Mouse (Mus musculus) stomach, postnatal 0 days (tissue): Measurements from ENCODE around the gene Olfr639.

ENCODE experiments used
- CTCF ChIP-seq: IDR thresholded peaks from 2 replicates; pipeline ENCODE4 v1.5.1; 2016; ENCODE audit warnings: antibody characterized with exemption, low read depth, mild to moderate bottlenecking, moderate library complexity
- EP300 ChIP-seq: optimal IDR thresholded peaks from 2 replicates; pipeline ENCODE3; 2016; ENCODE audit warnings: antibody characterized with exemption

- no peak for TF ChIP-seq CTCF
- TF ChIP-seq EP300, result no peak
Measured at GRCm38 (mm10) chr7:104025473-104025872, 8.4 kb upstream of the Olfr639 start, which contains the start of gene Olfr640.
